Mouse (Mus musculus): ENCODE measurements around the gene Trim25. TPM values are rescaled to one million over a fixed set of nuclear protein-coding genes. Genes with fewer than 3 reads are reported as not detected.

Trim25 gene
- 29.0 and 72.4 TPM in 2 replicates for polyA plus RNA-seq (2012; rRNA removed; ENCODE audit: low replicate concordance)

GRCm38 (mm10) chr11:88998974-88999722 is at the start of gene Trim25:
TSS of gene Trim25 (plus strand) at chr11:88999376.

GRCm38 (mm10) chr11:88955217-88955969 is 43.8 kb upstream of the Trim25 start, which contains the start of gene Scpep1:
TSS of gene Scpep1 (minus strand) at chr11:88955465.

GRCm38 (mm10) chr11:88966881-88967361 is 32.3 kb upstream of the Trim25 start, which contains the start of gene Elobl:
TSS of gene Elobl (minus strand) at chr11:88966931.

GRCm38 (mm10) chr11:88970202-88970732 is 28.9 kb upstream of the Trim25 start, which contains the start of gene Coil:
TSS of gene Coil (plus strand) at chr11:88970252.

GRCm38 (mm10) chr11:89066750-89067149 is 67.6 kb downstream of the Trim25 start, which contains the start of gene Dgke:
TSS of gene Dgke (minus strand) at chr11:89066850.

Other genes starting within 250 kb of the Trim25 start
- 39.4 and 90.8 TPM in 2 replicates for gene Akap1, start 134.8 kb upstream of the Trim25 start, polyA plus RNA-seq (2012; rRNA removed; ENCODE audit: low replicate concordance)
- gene Scpep1, start 43.9 kb upstream of the Trim25 start, polyA plus RNA-seq (2012; rRNA removed; ENCODE audit: low replicate concordance): 21.7 and 39.8 TPM in 2 replicates
- 0.19 and 1.3 TPM in 2 replicates for gene Elobl, start 32.4 kb upstream of the Trim25 start, polyA plus RNA-seq (2012; rRNA removed; ENCODE audit: low replicate concordance)
- 5.4 and 6.4 TPM in 2 replicates for gene Coil, start 29.1 kb upstream of the Trim25 start, polyA plus RNA-seq (2012; rRNA removed; ENCODE audit: low replicate concordance)
- 6.7 and 9.8 TPM in 2 replicates for gene Dgke, start 67.5 kb downstream of the Trim25 start, polyA plus RNA-seq (2012; rRNA removed; ENCODE audit: low replicate concordance)
- 1.6 and 2.9 TPM in 2 replicates for gene Gm525, start 74.5 kb downstream of the Trim25 start, polyA plus RNA-seq (2012; rRNA removed; ENCODE audit: low replicate concordance)